Mouse (Mus musculus): Measurements from ENCODE around the gene Lsg1. TPM values are rescaled to one million over a fixed set of nuclear protein-coding genes. Genes with fewer than 3 reads are reported as not detected.

Lsg1 gene
- polyA plus RNA-seq, 1 experiment from 2014 or later: 65.0 TPM

GRCm38 (mm10) chr16:30549966-30550747, 37.2 kb downstream of the Lsg1 start:
- H3K4me3 ChIP-seq (ENCODE audit: low read depth, low read length): peak overlapping the region; percentile 76
- H3K36me3 ChIP-seq (ENCODE audit: control insufficient read depth, insufficient read depth, low read length): no peaks in the 10 kb centered on the region
- H3K9me3 ChIP-seq (ENCODE audit: control insufficient read depth, low read depth, low read length): peaks cover 5% of the 10 kb centered on the region; the same call in 1 of the 2 replicates
- peak overlapping the region; percentile 72 for H3K9ac ChIP-seq (replicated peaks; ENCODE audit: low read depth, low read length)
- no peak overlapping the region; the same call in none of the 2 replicates for H3K27ac ChIP-seq (ENCODE audit: low read length)
- ATAC-seq (ENCODE audit: insufficient number of reproducible peaks, insufficient read depth, low FRiP score, low read depth): peak; percentile 84
- H3K4me1 ChIP-seq (ENCODE audit: control insufficient read depth, insufficient read depth, low read length): peaks cover 5% of the 10 kb centered on the region; the same call in 1 of the 2 replicates
- no peaks in the 10 kb centered on the region for H3K27me3 ChIP-seq (ENCODE audit: control insufficient read depth, insufficient read depth, low read length)
- H3K4me2 ChIP-seq (replicated peaks; ENCODE audit: low read depth, low read length): peak overlapping the region; percentile 77
- WGBS: under 1% methylated on average over 59 of the region's 63 CpGs

GRCm38 (mm10) chr16:30549516-30549915, 37.9 kb downstream of the Lsg1 start:
- Histone ChIP-seq H3K9me3 (ENCODE audit: control insufficient read depth, low read depth, low read length) (no peaks in the 10 kb centered on the region), H3K4me1 (ENCODE audit: control insufficient read depth, insufficient read depth, low read length) (peaks cover 5% of the 10 kb centered on the region; the same call in 1 of the 2 replicates), H3K27me3 (ENCODE audit: control insufficient read depth, insufficient read depth, low read length) (no peaks in the 10 kb centered on the region), H3K27ac (ENCODE audit: low read length) (no peak overlapping the region), H3K36me3 (ENCODE audit: control insufficient read depth, insufficient read depth, low read length) (no peaks in the 10 kb centered on the region), H3K4me2 (replicated peaks; ENCODE audit: low read depth, low read length) (peak overlapping the region; percentile 77), H3K9ac (replicated peaks; ENCODE audit: low read depth, low read length) (peak overlapping the region; percentile 72; the same call in 1 of the 2 replicates), H3K4me3 (ENCODE audit: low read depth, low read length) (peak overlapping the region; percentile 76)
- WGBS: 74% methylated on average over 7 of the region's 7 CpGs
- ATAC-seq (ENCODE audit: insufficient number of reproducible peaks, insufficient read depth, low FRiP score, low read depth): no peak

GRCm38 (mm10) chr16:30548291-30548690, 39.1 kb downstream of the Lsg1 start:
- no peaks in the 10 kb centered on the region for H3K9me3 ChIP-seq (ENCODE audit: control insufficient read depth, low read depth, low read length)
- H3K4me2 ChIP-seq (replicated peaks; ENCODE audit: low read depth, low read length): no peak overlapping the region
- no peak overlapping the region for H3K9ac ChIP-seq (replicated peaks; ENCODE audit: low read depth, low read length)
- no peaks in the 10 kb centered on the region for H3K27me3 ChIP-seq (ENCODE audit: control insufficient read depth, insufficient read depth, low read length)
- H3K27ac ChIP-seq (ENCODE audit: low read length): no peak overlapping the region
- WGBS: 87% methylated on average over 5 of the region's 5 CpGs
- no peak overlapping the region for H3K4me3 ChIP-seq (ENCODE audit: low read depth, low read length)
- ATAC-seq (ENCODE audit: insufficient number of reproducible peaks, insufficient read depth, low FRiP score, low read depth): no peak
- H3K4me1 ChIP-seq (ENCODE audit: control insufficient read depth, insufficient read depth, low read length): peaks cover 5% of the 10 kb centered on the region; the same call in 1 of the 2 replicates
- no peaks in the 10 kb centered on the region for H3K36me3 ChIP-seq (ENCODE audit: control insufficient read depth, insufficient read depth, low read length)

- H3K27ac ChIP-seq (ENCODE audit: low read length): no peak overlapping the region
- ATAC-seq (ENCODE audit: insufficient number of reproducible peaks, insufficient read depth, low FRiP score, low read depth): no peak
- H3K36me3 ChIP-seq (ENCODE audit: control insufficient read depth, insufficient read depth, low read length): no peaks in the 10 kb centered on the region
- WGBS: 84% methylated on average over 4 of the region's 4 CpGs
- no peak overlapping the region for H3K4me3 ChIP-seq (ENCODE audit: low read depth, low read length)
- no peak overlapping the region for H3K9ac ChIP-seq (replicated peaks; ENCODE audit: low read depth, low read length)
- H3K4me2 ChIP-seq (replicated peaks; ENCODE audit: low read depth, low read length): no peak overlapping the region
- H3K4me1 ChIP-seq (ENCODE audit: control insufficient read depth, insufficient read depth, low read length): no peaks in the 10 kb centered on the region
- no peaks in the 10 kb centered on the region for H3K9me3 ChIP-seq (ENCODE audit: control insufficient read depth, low read depth, low read length)
- no peaks in the 10 kb centered on the region for H3K27me3 ChIP-seq (ENCODE audit: control insufficient read depth, insufficient read depth, low read length)
These were observed 42.7 kb downstream of the Lsg1 start for GRCm38 (mm10) chr16:30544693-30545092.

GRCm38 (mm10) chr16:30543386-30543785, 44.0 kb downstream of the Lsg1 start:
- H3K9me3 ChIP-seq (ENCODE audit: control insufficient read depth, low read depth, low read length): no peaks in the 10 kb centered on the region
- no peak for ATAC-seq (ENCODE audit: insufficient number of reproducible peaks, insufficient read depth, low FRiP score, low read depth)
- H3K27me3 ChIP-seq (ENCODE audit: control insufficient read depth, insufficient read depth, low read length): no peaks in the 10 kb centered on the region
- no peak overlapping the region for H3K9ac ChIP-seq (replicated peaks; ENCODE audit: low read depth, low read length)
- no peaks in the 10 kb centered on the region for H3K36me3 ChIP-seq (ENCODE audit: control insufficient read depth, insufficient read depth, low read length)
- H3K4me2 ChIP-seq (replicated peaks; ENCODE audit: low read depth, low read length): no peak overlapping the region
- 0 out of 2 replicates have a peak, but pooled peaks cover 4% of the 10 kb centered on the region for H3K4me1 ChIP-seq (ENCODE audit: control insufficient read depth, insufficient read depth, low read length)
- H3K4me3 ChIP-seq (ENCODE audit: low read depth, low read length): no peak overlapping the region
- H3K27ac ChIP-seq (ENCODE audit: low read length): no peak overlapping the region
- 84% methylated on average over 9 of the region's 9 CpGs for WGBS

GRCm38 (mm10) chr16:30542826-30543225, 44.6 kb downstream of the Lsg1 start:
- H3K9me3 ChIP-seq (ENCODE audit: control insufficient read depth, low read depth, low read length): no peaks in the 10 kb centered on the region
- H3K4me3 ChIP-seq (ENCODE audit: low read depth, low read length): no peak overlapping the region
- no peak for ATAC-seq (ENCODE audit: insufficient number of reproducible peaks, insufficient read depth, low FRiP score, low read depth)
- WGBS: 79% methylated on average over 6 of the region's 6 CpGs
- no peak overlapping the region for H3K4me2 ChIP-seq (replicated peaks; ENCODE audit: low read depth, low read length)
- no peak overlapping the region for H3K27ac ChIP-seq (ENCODE audit: low read length)
- H3K27me3 ChIP-seq (ENCODE audit: control insufficient read depth, insufficient read depth, low read length): no peaks in the 10 kb centered on the region
- 0 out of 2 replicates have a peak, but pooled peaks cover 4% of the 10 kb centered on the region for H3K4me1 ChIP-seq (ENCODE audit: control insufficient read depth, insufficient read depth, low read length)
- H3K9ac ChIP-seq (replicated peaks; ENCODE audit: low read depth, low read length): no peak overlapping the region
- H3K36me3 ChIP-seq (ENCODE audit: control insufficient read depth, insufficient read depth, low read length): no peaks in the 10 kb centered on the region

- H3K4me3 ChIP-seq (ENCODE audit: low read depth, low read length): 0 out of 2 replicates have a peak overlapping the region, but pooled peaks have one; percentile 5
- no peak overlapping the region for H3K4me2 ChIP-seq (replicated peaks; ENCODE audit: low read depth, low read length)
- 62% methylated on average over 20 of the region's 20 CpGs for WGBS
- H3K36me3 ChIP-seq (ENCODE audit: control insufficient read depth, insufficient read depth, low read length): no peaks in the 10 kb centered on the region
- no peak overlapping the region for H3K9ac ChIP-seq (replicated peaks; ENCODE audit: low read depth, low read length)
- no peak overlapping the region for H3K27ac ChIP-seq (ENCODE audit: low read length)
- H3K9me3 ChIP-seq (ENCODE audit: control insufficient read depth, low read depth, low read length): no peaks in the 10 kb centered on the region
- no peak for ATAC-seq (ENCODE audit: insufficient number of reproducible peaks, insufficient read depth, low FRiP score, low read depth)
- no peaks in the 10 kb centered on the region for H3K27me3 ChIP-seq (ENCODE audit: control insufficient read depth, insufficient read depth, low read length)
- 0 out of 2 replicates have a peak, but pooled peaks cover 4% of the 10 kb centered on the region for H3K4me1 ChIP-seq (ENCODE audit: control insufficient read depth, insufficient read depth, low read length)
These were observed 47.0 kb downstream of the Lsg1 start for GRCm38 (mm10) chr16:30540107-30541001.

GRCm38 (mm10) chr16:30539433-30539832, 48.0 kb downstream of the Lsg1 start:
- WGBS: 26% methylated on average over 10 of the region's 10 CpGs
- ATAC-seq (ENCODE audit: insufficient number of reproducible peaks, insufficient read depth, low FRiP score, low read depth): no peak
- H3K4me2 ChIP-seq (replicated peaks; ENCODE audit: low read depth, low read length): no peak overlapping the region

More at GRCm38 (mm10) chr16:30539433-30539832, 48.0 kb downstream of the Lsg1 start:
- Histone ChIP-seq H3K9me3 (ENCODE audit: control insufficient read depth, low read depth, low read length) (no peaks in the 10 kb centered on the region), H3K9ac (replicated peaks; ENCODE audit: low read depth, low read length) (no peak overlapping the region), H3K36me3 (ENCODE audit: control insufficient read depth, insufficient read depth, low read length) (no peaks in the 10 kb centered on the region), H3K4me1 (ENCODE audit: control insufficient read depth, insufficient read depth, low read length) (0 out of 2 replicates have a peak, but pooled peaks cover 4% of the 10 kb centered on the region), H3K4me3 (ENCODE audit: low read depth, low read length) (no peak overlapping the region), H3K27me3 (ENCODE audit: control insufficient read depth, insufficient read depth, low read length) (no peaks in the 10 kb centered on the region), H3K27ac (ENCODE audit: low read length) (no peak overlapping the region)
